Mouse (Mus musculus): ENCODE results near the gene Glo1. TPM values are rescaled to one million over a fixed set of nuclear protein-coding genes. Genes with fewer than 3 reads are reported as not detected.

The Glo1 gene
- polyA plus RNA-seq, 1 experiment from 2014 or later = 233 TPM

DNA sequence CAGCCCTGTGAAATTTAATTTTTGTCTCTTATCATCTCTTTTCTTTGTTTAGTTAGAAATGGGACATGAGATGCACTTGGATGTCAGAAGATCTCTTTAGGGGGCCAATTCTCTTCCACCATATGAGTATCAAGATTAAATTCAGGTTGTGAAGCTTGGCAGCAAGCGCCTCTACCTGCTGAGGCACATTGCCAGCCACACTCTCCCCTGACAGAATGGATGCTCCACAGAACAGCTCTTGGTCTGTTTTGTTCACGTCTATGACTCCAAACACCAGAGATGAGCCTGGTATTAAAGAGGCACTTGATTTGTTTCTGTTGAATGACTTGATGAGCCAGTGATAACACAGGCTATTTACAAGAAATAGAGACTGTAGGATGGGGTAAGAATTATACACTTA lies 63.9 kb downstream of the Glo1 start:
- Histone ChIP-seq H3K27ac (no peak overlapping the region), H3K4me3 (replicated peaks) (no peak overlapping the region), H3K9ac (replicated peaks) (no peak overlapping the region), H3K4me2 (no peak overlapping the region), H3K36me3 (no peaks in the 10 kb centered on the region), H3K27me3 (no peaks in the 10 kb centered on the region), H3K4me1 (replicated peaks) (no peaks in the 10 kb centered on the region), H3K9me3 (no peaks in the 10 kb centered on the region)
- 92% methylated on average over 2 of the region's 2 CpGs for WGBS
- ATAC-seq (ENCODE audit: insufficient number of reproducible peaks, insufficient read depth, low FRiP score, low TSS enrichment, low read depth) = no peak

DNA sequence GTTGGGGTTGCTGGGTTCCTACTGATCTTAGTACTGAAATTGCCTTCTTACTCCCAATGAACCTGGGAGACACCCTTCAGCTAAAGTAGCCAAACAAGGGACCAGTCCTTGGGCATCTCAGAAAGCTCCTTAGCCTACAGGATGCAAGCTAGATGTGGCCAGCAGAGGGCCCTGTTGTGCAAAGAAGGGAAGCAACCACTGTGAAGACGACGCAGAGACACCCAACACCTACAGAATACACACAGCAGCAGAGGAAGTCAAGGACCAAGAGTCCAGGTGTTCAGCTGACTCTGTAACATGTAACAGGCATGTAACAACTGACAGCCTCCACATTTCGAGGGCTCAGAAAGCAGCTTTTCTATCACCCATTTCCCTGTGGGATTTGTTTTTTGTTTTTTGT lies 67.1 kb downstream of the Glo1 start:
- Histone ChIP-seq H3K36me3 (no peaks in the 10 kb centered on the region), H3K4me2 (no peak overlapping the region), H3K27ac (no peak overlapping the region), H3K27me3 (no peaks in the 10 kb centered on the region), H3K4me3 (replicated peaks) (no peak overlapping the region), H3K9ac (replicated peaks) (no peak overlapping the region), H3K4me1 (replicated peaks) (peaks cover 15% of the 10 kb centered on the region), H3K9me3 (no peaks in the 10 kb centered on the region)
- 42% methylated on average over 3 of the region's 3 CpGs for WGBS
- no peak for ATAC-seq (ENCODE audit: insufficient number of reproducible peaks, insufficient read depth, low FRiP score, low TSS enrichment, low read depth)

DNA sequence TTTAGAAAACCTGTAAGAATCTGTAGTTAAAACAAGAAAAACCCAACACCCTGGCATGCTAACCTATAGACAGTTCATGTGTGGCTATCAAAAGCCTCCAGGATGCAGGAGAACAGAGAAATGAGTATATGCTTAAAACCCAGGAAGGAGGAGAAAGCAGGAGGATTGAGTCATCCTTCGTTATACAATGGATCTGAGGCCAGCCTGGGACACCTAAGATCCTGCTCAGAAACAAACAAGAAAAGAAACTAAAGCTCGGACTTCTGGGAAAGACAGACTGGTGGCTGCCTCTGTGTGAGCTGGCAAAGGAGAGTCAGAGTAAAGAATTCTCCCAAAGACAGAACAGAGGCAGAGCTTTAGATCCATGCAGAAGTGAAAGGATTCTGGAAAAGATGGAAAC lies 68.0 kb downstream of the Glo1 start:
- WGBS = 83% methylated on average over 2 of the region's 2 CpGs
- no peak for ATAC-seq (ENCODE audit: insufficient number of reproducible peaks, insufficient read depth, low FRiP score, low TSS enrichment, low read depth)
- peaks cover 15% of the 10 kb centered on the region for H3K4me1 ChIP-seq (replicated peaks)
- H3K27me3 ChIP-seq = no peaks in the 10 kb centered on the region
- no peak overlapping the region for H3K27ac ChIP-seq
- H3K9ac ChIP-seq (replicated peaks) = no peak overlapping the region
- no peak overlapping the region for H3K4me3 ChIP-seq (replicated peaks)
- no peaks in the 10 kb centered on the region for H3K36me3 ChIP-seq
- H3K9me3 ChIP-seq = no peaks in the 10 kb centered on the region
- H3K4me2 ChIP-seq = no peak overlapping the region

DNA sequence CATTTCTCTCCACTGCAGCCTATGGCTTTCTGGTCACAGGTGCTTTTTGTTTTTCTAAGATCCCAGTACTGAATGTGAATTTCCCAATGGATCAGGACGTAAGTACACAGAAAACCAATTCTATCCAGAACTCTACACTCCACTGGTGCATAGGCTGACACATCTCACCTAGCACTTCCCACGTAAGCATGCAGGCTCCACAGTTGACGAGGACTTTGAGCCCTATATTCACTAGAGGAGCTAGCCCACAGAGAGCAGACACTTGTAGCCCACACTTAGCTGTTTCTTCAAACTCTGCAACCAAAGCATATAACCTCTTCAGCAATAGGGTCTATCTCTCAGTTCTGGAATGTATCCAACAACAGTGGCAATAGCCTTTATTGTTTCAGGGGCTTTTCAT lies 70.2 kb downstream of the Glo1 start:
- H3K9me3 ChIP-seq = no peaks in the 10 kb centered on the region
- no peaks in the 10 kb centered on the region for H3K36me3 ChIP-seq
- H3K27ac ChIP-seq = no peak overlapping the region
- 72% methylated on average over 3 of the region's 3 CpGs for WGBS
- no peak overlapping the region for H3K9ac ChIP-seq (replicated peaks)
- H3K27me3 ChIP-seq = no peaks in the 10 kb centered on the region
- no peak for ATAC-seq (ENCODE audit: insufficient number of reproducible peaks, insufficient read depth, low FRiP score, low TSS enrichment, low read depth)
- no peak overlapping the region for H3K4me3 ChIP-seq (replicated peaks)
- no peak overlapping the region for H3K4me2 ChIP-seq
- peaks cover 15% of the 10 kb centered on the region for H3K4me1 ChIP-seq (replicated peaks)

DNA sequence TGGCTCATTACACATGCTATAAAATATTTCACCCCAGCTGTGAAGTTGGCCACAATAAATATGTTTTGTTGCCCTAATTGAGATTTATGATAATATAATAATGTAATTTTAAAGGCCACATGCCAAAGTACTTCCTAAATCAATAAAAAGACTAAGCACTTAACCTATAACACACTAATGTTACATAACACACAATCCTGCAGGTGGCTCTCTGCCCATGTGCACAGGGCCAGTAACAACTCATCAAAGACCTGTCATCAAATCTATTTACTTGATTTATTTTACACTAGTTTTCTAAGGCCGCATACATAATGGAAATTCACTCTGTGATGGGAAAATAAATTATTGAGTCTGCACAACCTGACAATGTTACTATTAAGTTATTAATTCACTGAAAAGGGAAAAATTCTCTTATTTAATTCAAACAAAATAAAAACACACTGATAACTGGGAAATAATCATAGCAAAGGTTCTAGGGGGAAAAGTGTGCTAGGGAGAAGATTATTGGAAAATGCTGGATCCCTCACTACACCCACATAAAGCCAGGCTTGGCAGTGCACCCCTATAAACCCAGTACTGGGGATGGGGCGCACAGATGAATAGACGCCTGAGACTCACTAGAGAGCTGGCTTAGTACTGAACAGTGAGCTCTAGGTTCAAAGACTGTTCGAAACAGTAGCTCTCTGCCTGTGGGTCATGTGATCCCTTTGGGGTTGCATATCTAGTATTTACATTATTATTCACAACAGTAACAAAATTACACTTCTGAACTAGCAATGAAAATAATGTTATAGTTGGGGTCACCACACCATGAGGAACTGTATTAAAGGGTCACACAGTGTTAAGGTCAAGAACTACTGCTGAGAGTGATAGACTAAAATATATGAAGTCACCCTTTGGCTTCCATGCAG lies 73.4 kb downstream of the Glo1 start:
- 79% methylated on average over 4 of the region's 4 CpGs for WGBS
- no peak overlapping the region for H3K4me2 ChIP-seq
- no peak overlapping the region for H3K4me3 ChIP-seq (replicated peaks)
- H3K27ac ChIP-seq = no peak overlapping the region
- H3K27me3 ChIP-seq = no peaks in the 10 kb centered on the region
- ATAC-seq (ENCODE audit: insufficient number of reproducible peaks, insufficient read depth, low FRiP score, low TSS enrichment, low read depth) = no peak
- peaks cover 33% of the 10 kb centered on the region for H3K4me1 ChIP-seq (replicated peaks)
- H3K9ac ChIP-seq (replicated peaks) = no peak overlapping the region
- no peaks in the 10 kb centered on the region for H3K9me3 ChIP-seq
- H3K36me3 ChIP-seq = no peaks in the 10 kb centered on the region

DNA sequence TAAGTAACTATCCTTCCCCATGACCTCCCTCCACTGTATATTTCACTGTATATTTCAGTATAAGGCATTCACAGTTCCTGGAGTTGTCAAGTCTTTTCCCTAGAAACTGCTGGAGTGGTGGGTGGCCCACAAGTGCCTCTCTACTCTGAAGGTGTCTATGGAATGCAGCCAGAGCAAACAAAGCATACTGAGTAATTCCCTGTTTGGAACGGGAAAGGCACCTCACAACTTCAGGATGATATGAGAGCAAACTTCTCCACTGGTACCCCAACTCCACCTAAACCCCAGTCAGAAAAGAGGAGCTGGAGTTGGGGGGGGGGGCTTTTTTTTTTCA lies 75.9 kb downstream of the Glo1 start:
- WGBS = 32% methylated on average over 1 of the region's 1 CpGs
- ATAC-seq (ENCODE audit: insufficient number of reproducible peaks, insufficient read depth, low FRiP score, low TSS enrichment, low read depth) = no peak
- Histone ChIP-seq H3K27me3 (no peaks in the 10 kb centered on the region), H3K4me2 (no peak overlapping the region), H3K9ac (replicated peaks) (no peak overlapping the region), H3K27ac (peak overlapping the region; percentile 45; the same call in 1 of the 2 replicates), H3K4me3 (replicated peaks) (no peak overlapping the region), H3K4me1 (replicated peaks) (peaks cover 29% of the 10 kb centered on the region), H3K36me3 (no peaks in the 10 kb centered on the region), H3K9me3 (no peaks in the 10 kb centered on the region)

DNA sequence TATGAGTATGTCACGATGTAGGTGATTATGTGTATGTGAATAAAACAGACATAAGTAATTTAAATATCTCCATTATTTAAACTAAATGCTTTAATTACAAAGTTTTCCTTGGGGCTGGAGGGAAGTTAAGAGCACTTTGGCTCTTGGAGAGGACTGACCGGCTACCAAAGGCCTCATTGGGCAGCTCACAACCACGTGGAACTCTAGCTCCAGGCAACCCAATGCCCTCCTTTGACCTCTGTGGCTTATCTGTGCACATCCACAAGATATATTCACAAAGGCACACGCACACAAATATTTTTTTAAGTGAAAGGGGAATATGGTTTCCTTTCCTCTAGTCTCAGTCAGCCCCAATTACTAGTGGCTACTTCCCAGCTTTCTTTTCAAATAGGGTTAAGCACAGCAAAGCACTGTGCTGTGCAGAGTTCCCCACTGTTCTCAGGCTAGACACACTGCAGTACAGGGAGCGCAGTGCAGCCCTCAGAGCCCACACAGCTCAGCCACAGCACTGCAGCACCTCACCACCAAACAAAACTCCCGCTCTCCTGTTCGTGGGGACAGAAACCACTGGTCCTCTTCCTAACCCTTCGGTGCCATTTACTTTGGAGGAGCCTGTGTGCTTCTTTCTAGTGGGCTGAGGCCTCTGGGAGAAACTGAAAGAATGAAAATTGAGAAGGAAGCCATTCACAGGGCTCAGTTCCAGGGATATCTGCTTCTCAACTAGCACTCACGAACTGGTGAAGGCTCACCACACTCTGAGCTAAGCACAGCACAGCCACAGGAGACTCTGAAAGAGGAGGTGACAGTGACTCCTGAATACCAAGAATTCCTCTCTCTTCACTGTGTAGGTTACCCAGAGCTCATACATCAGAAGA lies 76.5 kb downstream of the Glo1 start:
- H3K9me3 ChIP-seq = no peaks in the 10 kb centered on the region
- no peak overlapping the region for H3K4me3 ChIP-seq (replicated peaks)
- peaks cover 29% of the 10 kb centered on the region for H3K4me1 ChIP-seq (replicated peaks)
- no peak overlapping the region for H3K9ac ChIP-seq (replicated peaks)
- no peaks in the 10 kb centered on the region for H3K27me3 ChIP-seq
- ATAC-seq (ENCODE audit: insufficient number of reproducible peaks, insufficient read depth, low FRiP score, low TSS enrichment, low read depth) = no peak
- no peak overlapping the region for H3K4me2 ChIP-seq
- H3K27ac ChIP-seq = peak overlapping the region; percentile 45; the same call in 1 of the 2 replicates
- H3K36me3 ChIP-seq = no peaks in the 10 kb centered on the region
- WGBS = 56% methylated on average over 9 of the region's 9 CpGs

DNA sequence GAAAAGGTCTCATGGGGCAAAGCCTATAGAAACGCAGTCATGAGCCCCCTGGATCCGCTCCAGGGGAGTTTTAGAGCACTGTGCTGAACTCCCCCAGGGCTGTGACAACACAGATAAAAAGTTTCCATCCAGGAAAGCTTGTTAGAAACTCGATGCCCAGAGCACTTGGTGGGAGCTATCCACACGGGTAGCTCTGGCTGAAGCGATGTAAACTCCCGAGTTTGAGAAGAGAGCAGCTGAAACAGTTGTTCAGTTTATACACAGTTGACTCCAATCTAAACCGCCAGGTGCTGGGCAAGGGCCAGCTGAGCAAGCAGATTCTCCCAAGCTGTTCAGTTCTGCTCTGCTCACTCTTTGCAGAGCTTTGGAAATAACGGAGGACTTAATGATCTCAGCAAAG lies 87.6 kb downstream of the Glo1 start:
- Histone ChIP-seq H3K9me3 (no peaks in the 10 kb centered on the region), H3K4me1 (replicated peaks) (peaks cover 31% of the 10 kb centered on the region), H3K27me3 (no peaks in the 10 kb centered on the region), H3K4me2 (no peak overlapping the region), H3K36me3 (no peaks in the 10 kb centered on the region), H3K4me3 (replicated peaks) (no peak overlapping the region), H3K27ac (0 out of 2 replicates have a peak overlapping the region, but pooled peaks have one; percentile 25), H3K9ac (replicated peaks) (no peak overlapping the region)
- ATAC-seq (ENCODE audit: insufficient number of reproducible peaks, insufficient read depth, low FRiP score, low TSS enrichment, low read depth) = no peak
- WGBS = 39% methylated on average over 8 of the region's 8 CpGs

DNA sequence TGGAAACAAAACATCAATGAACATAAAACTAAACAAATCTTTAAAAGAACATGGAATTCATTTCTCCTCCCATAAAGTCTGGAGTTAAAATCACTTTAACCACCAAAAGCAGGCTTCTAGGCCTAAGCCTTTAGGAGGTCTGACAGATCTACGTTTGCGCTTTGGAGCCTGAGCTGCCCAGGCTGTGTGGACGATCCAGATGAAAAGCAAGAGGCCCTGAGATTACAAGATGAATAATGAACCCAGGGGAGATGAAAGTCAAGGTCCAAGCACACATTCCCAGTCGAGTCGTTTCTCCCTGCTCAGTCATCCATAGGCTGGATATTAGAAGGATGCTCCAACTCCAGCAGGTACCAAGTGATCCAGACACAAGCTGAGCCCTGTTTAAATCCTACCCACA lies 90.0 kb downstream of the Glo1 start:
- no peak for ATAC-seq (ENCODE audit: insufficient number of reproducible peaks, insufficient read depth, low FRiP score, low TSS enrichment, low read depth)
- H3K9me3 ChIP-seq = no peaks in the 10 kb centered on the region
- no peaks in the 10 kb centered on the region for H3K36me3 ChIP-seq
- H3K9ac ChIP-seq (replicated peaks) = no peak overlapping the region
- H3K27me3 ChIP-seq = no peaks in the 10 kb centered on the region
- 70% methylated on average over 5 of the region's 5 CpGs for WGBS
- H3K4me1 ChIP-seq (replicated peaks) = peaks cover 19% of the 10 kb centered on the region
- H3K4me3 ChIP-seq (replicated peaks) = no peak overlapping the region
- H3K4me2 ChIP-seq = no peak overlapping the region
- H3K27ac ChIP-seq = no peak overlapping the region

All from limb, embryonic 12.5 days (tissue).